Mouse (Mus musculus) midbrain, embryonic 10.5 days (tissue): ENCODE data around the gene Slc23a2. TPM values are rescaled to one million over a fixed set of nuclear protein-coding genes. Genes with fewer than 3 reads are reported as not detected.

ENCODE experiments used
- DNase-seq: peaks from one replicate; pipeline ENCODE4 v3.0.0-alpha.2; 2017; ENCODE audit warnings: low spot score
- H3K27ac ChIP-seq: fragments of 300-500 bp; sonication (generic); replicated peaks from 2 replicates; pipeline ENCODE4 v1.5.1; 2016; ENCODE audit warnings: mild to moderate bottlenecking
- H3K27me3 ChIP-seq: fragments of 300-500 bp; sonication (generic); 2 replicates; pipeline ENCODE4 v1.6.1; 2016; ENCODE audit warnings: low read depth, mild to moderate bottlenecking; ENCODE audit not compliant: poor library complexity, severe bottlenecking
- H3K36me3 ChIP-seq: fragments of 300-500 bp; sonication (generic); 2 replicates; pipeline ENCODE4 v1.6.1; 2016; ENCODE audit warnings: mild to moderate bottlenecking, moderate library complexity
- H3K4me1 ChIP-seq: fragments of 300-500 bp; sonication (generic); 2 replicates; pipeline ENCODE4 v1.6.1; 2016
- H3K4me3 ChIP-seq: fragments of 300-500 bp; sonication (generic); 2 replicates; pipeline ENCODE4 v1.5.1; 2016; ENCODE audit warnings: mild to moderate bottlenecking, moderate library complexity
- H3K9me3 ChIP-seq: fragments of 300-500 bp; sonication (generic); replicated peaks from 2 replicates; pipeline ENCODE4 v1.6.1; 2016; ENCODE audit warnings: mild to moderate bottlenecking
- whole genome bisulfite sequencing: fragments of 180-500 bp; shearing (Covaris S2); methylation state at CpG from one replicate; pipeline ENCODE4 v1.1.7; 2016; 5-methylcytosine and 5-hydroxymethylcytosine counted together
- polyA plus RNA-seq: library from polyadenylated mRNA; unstranded; fragments of >200 nt; fragmentation: Nextera tagmentation; extraction: Ambion mirVana; gene quantifications from 2 replicates; pipeline ENCODE4 v1.2.1, GENCODE M21; 2016

Gene Slc23a2
- polyA plus RNA-seq, 1 experiment from 2014 or later, result 8.8 TPM

GRCm38 (mm10) chr2:132093298-132093697 lies 51.6 kb downstream of the Slc23a2 start:
- Histone ChIP-seq H3K9me3 (no peaks in the 10 kb centered on the region), H3K4me3 (no peak overlapping the region), H3K27ac (no peak overlapping the region), H3K27me3 (no peaks in the 10 kb centered on the region), H3K4me1 (peaks cover 4% of the 10 kb centered on the region; the same call in 1 of the 2 replicates), H3K36me3 (peaks cover 10% of the 10 kb centered on the region)
- 88% methylated on average over 1 of the region's 1 CpGs for WGBS
- DNase-seq, result no peak

- 94% methylated on average over 3 of the region's 3 CpGs for WGBS
- peaks cover 8% of the 10 kb centered on the region; the same call in 1 of the 2 replicates for H3K36me3 ChIP-seq
- H3K27me3 ChIP-seq, result no peaks in the 10 kb centered on the region
- no peak for DNase-seq
- peaks cover 4% of the 10 kb centered on the region; the same call in 1 of the 2 replicates for H3K4me1 ChIP-seq
- H3K4me3 ChIP-seq, result no peak overlapping the region
- no peak overlapping the region for H3K27ac ChIP-seq
- no peaks in the 10 kb centered on the region for H3K9me3 ChIP-seq
These were observed 52.2 kb downstream of the Slc23a2 start for GRCm38 (mm10) chr2:132092722-132093121.

DNA sequence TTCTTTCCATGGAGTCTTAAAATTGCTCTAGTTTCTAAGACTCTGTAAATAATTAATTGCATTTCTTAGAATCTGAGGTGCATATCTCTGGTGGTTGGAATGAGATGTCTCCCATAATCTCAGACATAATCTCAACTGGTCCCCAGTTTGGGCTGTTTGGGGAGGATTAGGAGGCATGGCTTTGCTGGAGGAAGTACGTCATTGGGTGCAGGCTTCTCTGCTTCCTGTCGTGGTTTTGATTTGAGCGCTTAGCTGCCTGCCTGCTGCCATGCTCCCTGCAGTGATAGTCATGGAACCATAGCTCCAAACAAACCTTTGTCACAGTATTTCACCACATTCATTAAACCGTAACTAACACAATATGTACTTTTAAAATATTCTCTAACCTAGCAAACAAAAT lies 53.2 kb downstream of the Slc23a2 start:
- DNase-seq, result no peak
- Histone ChIP-seq H3K27ac (no peak overlapping the region), H3K9me3 (no peaks in the 10 kb centered on the region), H3K4me3 (no peak overlapping the region), H3K36me3 (peaks cover 14% of the 10 kb centered on the region), H3K4me1 (peaks cover 4% of the 10 kb centered on the region; the same call in 1 of the 2 replicates), H3K27me3 (no peaks in the 10 kb centered on the region)
- 78% methylated on average over 4 of the region's 4 CpGs for WGBS

- no peak overlapping the region for H3K4me3 ChIP-seq
- H3K4me1 ChIP-seq, result no peaks in the 10 kb centered on the region
- no peaks in the 10 kb centered on the region for H3K9me3 ChIP-seq
- no peaks in the 10 kb centered on the region for H3K27me3 ChIP-seq
- no peak for DNase-seq
- H3K27ac ChIP-seq, result no peak overlapping the region
- H3K36me3 ChIP-seq, result peaks cover 16% of the 10 kb centered on the region
These were observed 60.1 kb downstream of the Slc23a2 start for GRCm38 (mm10) chr2:132084813-132085212.

GRCm38 (mm10) chr2:132084396-132084795 lies 60.5 kb downstream of the Slc23a2 start:
- no peak overlapping the region for H3K27ac ChIP-seq
- H3K27me3 ChIP-seq, result no peaks in the 10 kb centered on the region
- H3K9me3 ChIP-seq, result no peaks in the 10 kb centered on the region
- no peak for DNase-seq
- H3K36me3 ChIP-seq, result peaks cover 16% of the 10 kb centered on the region
- no peaks in the 10 kb centered on the region for H3K4me1 ChIP-seq
- no peak overlapping the region for H3K4me3 ChIP-seq
- 93% methylated on average over 5 of the region's 5 CpGs for WGBS

GRCm38 (mm10) chr2:132079139-132079538 lies 65.8 kb downstream of the Slc23a2 start:
- H3K36me3 ChIP-seq, result peaks cover 6% of the 10 kb centered on the region
- whole genome bisulfite sequencing, result 89% methylated on average over 5 of the region's 5 CpGs
- no peaks in the 10 kb centered on the region for H3K27me3 ChIP-seq
- H3K27ac ChIP-seq, result no peak overlapping the region
- DNase-seq, result no peak
- H3K4me3 ChIP-seq, result no peak overlapping the region
- no peaks in the 10 kb centered on the region for H3K9me3 ChIP-seq
- H3K4me1 ChIP-seq, result no peaks in the 10 kb centered on the region; the same call in 1 of the 2 replicates

GRCm38 (mm10) chr2:132073052-132073451 lies 71.9 kb downstream of the Slc23a2 start:
- WGBS, result 78% methylated on average over 3 of the region's 3 CpGs
- Histone ChIP-seq H3K27ac (no peak overlapping the region), H3K9me3 (no peaks in the 10 kb centered on the region), H3K36me3 (peaks cover 16% of the 10 kb centered on the region), H3K4me3 (no peak overlapping the region), H3K27me3 (no peaks in the 10 kb centered on the region), H3K4me1 (peaks cover 2% of the 10 kb centered on the region)
- DNase-seq, result no peak

GRCm38 (mm10) chr2:132069985-132070735 lies 74.7 kb downstream of the Slc23a2 start:
- Histone ChIP-seq H3K4me3 (no peak overlapping the region), H3K27ac (no peak overlapping the region), H3K4me1 (peaks cover 2% of the 10 kb centered on the region; the same call in 1 of the 2 replicates), H3K36me3 (peaks cover 23% of the 10 kb centered on the region), H3K27me3 (no peaks in the 10 kb centered on the region), H3K9me3 (no peaks in the 10 kb centered on the region)
- no peak for DNase-seq
- 83% methylated on average over 10 of the region's 10 CpGs for WGBS

GRCm38 (mm10) chr2:132064185-132064831 lies 80.6 kb downstream of the Slc23a2 start:
- Histone ChIP-seq H3K27ac (no peak overlapping the region), H3K9me3 (no peaks in the 10 kb centered on the region), H3K4me1 (no peaks in the 10 kb centered on the region), H3K36me3 (peaks cover 19% of the 10 kb centered on the region), H3K27me3 (no peaks in the 10 kb centered on the region), H3K4me3 (no peak overlapping the region)
- no peak for DNase-seq
- WGBS, result 85% methylated on average over 11 of the region's 11 CpGs

DNA sequence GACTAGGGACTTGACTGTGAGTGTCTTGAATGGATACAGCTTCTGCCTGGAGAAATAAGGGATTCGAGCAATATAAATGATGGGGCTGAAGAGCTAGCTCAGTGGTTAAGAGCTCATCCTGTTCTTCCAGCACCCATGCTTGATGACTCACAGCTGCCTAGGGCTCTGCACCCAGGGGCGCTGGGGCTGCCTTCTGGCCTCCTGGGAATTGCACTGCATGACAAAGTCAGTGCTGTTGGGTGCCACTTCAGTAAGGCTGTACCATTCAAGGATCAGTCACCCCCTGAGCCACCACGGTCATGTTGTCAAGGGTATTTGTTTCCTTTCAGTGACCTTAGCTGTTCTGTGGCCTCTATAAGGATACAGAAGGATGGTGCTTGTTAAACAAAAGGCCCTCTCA lies 81.1 kb downstream of the Slc23a2 start:
- DNase-seq, result no peak
- H3K9me3 ChIP-seq, result no peaks in the 10 kb centered on the region
- WGBS, result 89% methylated on average over 3 of the region's 3 CpGs
- H3K4me1 ChIP-seq, result no peaks in the 10 kb centered on the region
- H3K27me3 ChIP-seq, result no peaks in the 10 kb centered on the region
- no peak overlapping the region for H3K27ac ChIP-seq
- H3K36me3 ChIP-seq, result peaks cover 19% of the 10 kb centered on the region
- no peak overlapping the region for H3K4me3 ChIP-seq

DNA sequence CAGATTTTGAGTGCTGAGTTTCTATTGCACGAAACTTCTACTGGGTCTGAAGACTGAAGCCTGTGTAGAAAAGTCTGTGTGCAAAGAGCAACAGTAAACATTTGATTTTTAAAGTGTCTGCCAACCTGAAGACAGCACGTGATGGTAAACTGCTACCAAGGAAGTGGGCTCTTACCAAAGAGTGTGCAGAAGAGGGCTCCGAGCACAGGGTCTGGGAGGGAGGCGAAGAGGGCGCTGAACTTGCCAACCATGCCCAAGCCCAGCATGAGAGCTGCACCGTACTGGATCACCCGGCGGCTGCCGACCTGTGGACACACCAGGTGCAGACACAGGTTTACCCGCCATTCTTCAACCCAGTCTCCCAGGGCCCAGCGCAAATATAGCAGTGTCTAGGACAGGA lies 83.0 kb downstream of the Slc23a2 start:
- DNase-seq, result no peak
- H3K4me1 ChIP-seq, result no peaks in the 10 kb centered on the region
- no peak overlapping the region for H3K4me3 ChIP-seq
- no peak overlapping the region for H3K27ac ChIP-seq
- no peaks in the 10 kb centered on the region for H3K27me3 ChIP-seq
- H3K9me3 ChIP-seq, result no peaks in the 10 kb centered on the region
- peaks cover 31% of the 10 kb centered on the region for H3K36me3 ChIP-seq
- 92% methylated on average over 11 of the region's 11 CpGs for WGBS

- Histone ChIP-seq H3K9me3 (no peaks in the 10 kb centered on the region), H3K36me3 (peaks cover 38% of the 10 kb centered on the region)
These were observed 85.0 kb downstream of the Slc23a2 start for GRCm38 (mm10) chr2:132059919-132060318.

GRCm38 (mm10) chr2:132055349-132055753 lies 89.6 kb downstream of the Slc23a2 start:
- Histone ChIP-seq H3K4me3 (no peak overlapping the region), H3K9me3 (no peaks in the 10 kb centered on the region), H3K36me3 (peaks cover 36% of the 10 kb centered on the region), H3K27me3 (no peaks in the 10 kb centered on the region), H3K27ac (no peak overlapping the region), H3K4me1 (no peaks in the 10 kb centered on the region)
- DNase-seq, result no peak
- WGBS, result 96% methylated on average over 8 of the region's 8 CpGs

More at GRCm38 (mm10) chr2:132059919-132060318, 85.0 kb downstream of the Slc23a2 start:
- no peaks in the 10 kb centered on the region for H3K4me1 ChIP-seq
- no peak overlapping the region for H3K4me3 ChIP-seq
- H3K27me3 ChIP-seq, result no peaks in the 10 kb centered on the region
- WGBS, result 91% methylated on average over 8 of the region's 8 CpGs
- DNase-seq, result no peak
- H3K27ac ChIP-seq, result no peak overlapping the region
